Mouse (Mus musculus) adipose tissue, adult 10 weeks (tissue): Measurements from ENCODE around the gene Rpl36a. TPM values are rescaled to one million over a fixed set of nuclear protein-coding genes. Genes with fewer than 3 reads are reported as not detected.

Source experiments
- polyA plus RNA-seq: library from polyadenylated mRNA; stranded (reverse); fragments of 350-450 nt; fragmentation: Illumina TruSeq; extraction: RNeasy Lipid Tissue Mini Kit (QIAGEN cat#74804); gene quantifications from one replicate; pipeline ENCODE4 v1.2.3, GENCODE M21; 2014; ENCODE audit warnings: low read depth, low replicate concordance

Rpl36a gene
- polyA plus RNA-seq = 914 TPM

DNA sequence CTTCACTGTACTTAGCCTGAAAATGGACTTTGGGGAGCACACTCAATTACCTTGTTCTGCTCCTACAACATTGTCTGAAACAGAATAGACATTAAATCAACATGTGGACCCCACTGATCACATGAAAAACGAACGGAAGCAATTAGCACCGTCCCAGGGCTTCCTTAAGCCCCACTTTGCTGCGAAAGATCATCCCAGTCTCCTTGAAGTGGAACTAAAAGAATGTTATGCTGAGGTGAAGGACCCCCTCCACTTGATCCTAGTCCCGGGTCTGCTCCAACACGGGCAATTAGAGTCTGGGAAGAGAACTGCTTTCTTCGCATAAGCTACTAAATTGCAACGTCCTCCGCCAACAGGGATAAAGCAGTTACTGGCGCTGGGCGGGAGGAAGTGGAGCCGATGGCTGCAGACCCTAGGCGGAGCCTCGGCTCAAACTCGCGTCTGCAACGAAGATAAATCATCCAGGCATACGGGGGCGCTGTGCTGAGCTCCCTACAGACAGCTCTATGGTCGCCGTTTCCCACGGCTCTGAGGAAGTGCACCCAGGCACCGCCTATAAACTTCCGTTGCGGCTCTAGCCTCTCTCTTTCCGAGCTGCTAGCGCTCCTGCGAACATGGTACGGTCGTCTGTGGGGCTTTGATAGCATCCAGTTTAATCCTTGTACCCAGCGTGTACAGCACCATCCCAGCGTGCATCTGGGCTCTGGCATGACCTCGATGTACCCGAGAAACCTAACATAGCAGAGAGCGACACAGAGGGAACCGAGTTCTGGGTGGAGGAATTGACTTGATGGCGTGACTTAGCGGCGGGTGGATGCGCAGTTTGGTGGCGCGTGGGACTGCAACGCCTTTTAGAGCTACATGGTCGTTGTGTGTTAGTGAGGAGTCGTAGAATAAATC is at the start of gene Rpl36a:
TSS of gene Rpl36a (plus strand) at position 552 of the 900 bp plus-strand sequence.

DNA sequence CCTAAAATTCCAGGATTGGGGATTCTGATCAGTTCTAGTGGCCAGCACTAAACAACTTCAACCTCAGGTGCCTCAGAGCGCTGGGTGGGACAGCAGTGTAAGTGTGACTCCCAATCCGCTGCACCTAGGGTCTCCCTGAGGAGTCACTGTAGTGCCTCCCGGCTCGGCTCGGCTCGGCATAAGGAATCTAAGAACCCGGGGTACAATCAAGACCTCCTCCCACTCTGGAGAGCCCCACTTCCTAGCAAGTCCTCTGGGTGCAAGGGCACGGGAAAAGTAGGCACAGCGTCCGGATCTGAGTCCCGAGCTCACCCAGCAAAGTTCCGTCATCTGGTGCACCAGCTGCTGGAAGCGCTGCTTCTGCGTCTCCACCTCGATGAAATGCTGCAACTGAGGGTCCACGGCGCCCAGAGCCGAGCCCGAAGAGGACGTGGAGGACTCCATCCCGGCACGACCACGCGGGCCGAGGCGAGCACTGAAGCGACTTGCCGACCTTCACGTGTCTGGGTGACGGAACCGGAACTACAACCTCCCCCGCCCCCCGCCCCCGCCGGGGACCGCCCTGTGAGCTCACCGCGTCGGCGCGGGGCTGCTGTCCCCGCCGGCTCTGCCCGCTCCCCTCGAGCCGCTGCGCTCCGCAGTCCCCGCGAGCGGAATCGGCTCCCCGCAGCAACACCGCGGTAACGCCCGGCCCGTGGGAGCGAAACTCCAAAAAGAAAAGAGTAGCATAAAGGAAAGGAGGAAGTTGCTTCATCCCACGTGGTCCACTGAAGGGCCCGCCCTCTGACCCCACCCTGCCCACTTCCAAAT is 44.1 kb upstream of the Rpl36a start, which contains the start of gene Timm8a1:
TSS of gene Timm8a1 (minus strand) at position 721 of the 810 bp plus-strand sequence.

DNA sequence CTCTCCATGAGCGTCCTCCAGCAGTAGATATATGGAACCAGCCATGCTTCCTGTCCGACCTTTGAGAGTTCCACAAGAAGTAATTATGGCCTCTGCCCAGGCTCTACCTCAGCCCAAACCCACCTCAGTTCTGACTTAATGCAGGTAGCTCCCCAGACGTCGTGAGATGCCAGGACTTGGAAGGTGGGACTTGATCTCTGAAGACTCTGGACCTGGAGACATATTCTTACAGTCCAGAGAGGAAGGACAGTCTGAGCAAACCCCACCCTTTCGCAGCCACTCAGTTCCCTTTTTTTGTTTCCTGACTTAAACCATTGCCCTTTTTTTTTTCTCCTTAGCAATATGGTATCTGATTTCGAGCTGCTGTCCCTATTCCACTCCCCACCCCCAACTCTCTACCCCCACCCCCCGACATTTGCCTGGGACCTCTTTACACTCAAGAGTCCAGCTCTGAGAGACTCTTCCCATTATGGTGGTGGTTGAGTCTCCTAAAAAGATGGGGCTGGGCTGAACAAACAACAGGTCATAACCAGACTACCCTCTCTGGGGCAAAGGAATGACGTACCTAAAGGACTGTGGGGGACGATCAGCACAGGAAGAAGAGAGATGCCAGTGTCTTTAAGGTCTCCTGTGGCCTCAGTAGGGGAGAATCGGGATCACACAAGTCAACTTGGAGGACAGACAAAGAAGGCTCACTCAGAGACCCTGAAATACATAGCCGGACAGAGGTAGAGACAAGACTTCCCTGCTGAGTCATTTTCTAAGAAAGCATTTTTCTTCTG is 2.4 kb upstream of the Rpl36a start, which contains the start of gene Btk:
TSS of gene Btk (minus strand) at position 683 of the 782 bp plus-strand sequence.

GRCm38 (mm10) chrX:134600659-134601379 is 15.4 kb downstream of the Rpl36a start, which contains the start of the genes Gla and Hnrnph2:
Gene Gla (minus strand): TSS chrX:134601125.
Gene Hnrnph2 (plus strand): TSS chrX:134601179.

Other genes with a start within 250 kb of the Rpl36a start
- 1.3 TPM for gene Drp2, start 181.1 kb upstream of the Rpl36a start, polyA plus RNA-seq
- 0.45 TPM for gene Taf7l, start 109.2 kb upstream of the Rpl36a start, polyA plus RNA-seq
- gene Timm8a1, start 43.8 kb upstream of the Rpl36a start, polyA plus RNA-seq = 11.6 TPM
- gene Btk, start 2.1 kb upstream of the Rpl36a start, polyA plus RNA-seq = 3.1 TPM
- gene Gla, start 15.5 kb downstream of the Rpl36a start, polyA plus RNA-seq = 8.1 TPM
- 72.6 TPM for gene Hnrnph2, start 15.5 kb downstream of the Rpl36a start, polyA plus RNA-seq
- gene Armcx4, start 100.9 kb downstream of the Rpl36a start, polyA plus RNA-seq = 9.0 TPM
- 57.8 TPM for gene Armcx1, start 132.3 kb downstream of the Rpl36a start, polyA plus RNA-seq
- 80.6 TPM for gene Armcx6, start 165.8 kb downstream of the Rpl36a start, polyA plus RNA-seq
- gene Armcx3, start 170.9 kb downstream of the Rpl36a start, polyA plus RNA-seq = 68.7 TPM
- gene Armcx2, start 223.6 kb downstream of the Rpl36a start, polyA plus RNA-seq = 51.0 TPM